Mouse (Mus musculus) inflammation-experienced regulatory T-cells, adult 16 weeks (primary cell): Measurements from ENCODE around the gene Cd302. TPM values are rescaled to one million over a fixed set of nuclear protein-coding genes. Genes with fewer than 3 reads are reported as not detected.

Experiments
- polyA plus RNA-seq: library from polyadenylated mRNA; unstranded; fragments of 100-300 nt; shearing (Covaris generic); gene quantifications from one replicate; pipeline ENCODE4 v1.2.1, GENCODE M21; 2017

The Cd302 gene
- polyA plus RNA-seq = 4.7 TPM

DNA sequence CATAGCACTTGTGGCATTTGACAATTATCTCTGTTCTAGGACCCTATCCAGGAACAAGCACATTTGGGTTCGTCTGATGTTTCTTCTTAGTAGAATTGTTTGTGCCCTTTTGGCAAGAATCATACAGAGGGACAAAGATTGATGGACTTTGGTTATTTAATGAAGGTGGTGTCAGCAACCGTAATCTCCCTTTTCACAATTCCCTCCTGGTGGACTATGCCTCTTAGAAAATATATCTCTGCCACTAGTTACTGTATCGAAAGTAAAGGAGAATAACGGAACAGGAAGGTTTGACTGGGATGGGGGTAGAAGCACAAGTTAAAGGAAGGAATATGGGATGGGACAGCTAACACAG lies at the start of gene Cd302:
Cd302 (minus strand) TSS at position 22 of the 355 bp plus-strand sequence.

DNA sequence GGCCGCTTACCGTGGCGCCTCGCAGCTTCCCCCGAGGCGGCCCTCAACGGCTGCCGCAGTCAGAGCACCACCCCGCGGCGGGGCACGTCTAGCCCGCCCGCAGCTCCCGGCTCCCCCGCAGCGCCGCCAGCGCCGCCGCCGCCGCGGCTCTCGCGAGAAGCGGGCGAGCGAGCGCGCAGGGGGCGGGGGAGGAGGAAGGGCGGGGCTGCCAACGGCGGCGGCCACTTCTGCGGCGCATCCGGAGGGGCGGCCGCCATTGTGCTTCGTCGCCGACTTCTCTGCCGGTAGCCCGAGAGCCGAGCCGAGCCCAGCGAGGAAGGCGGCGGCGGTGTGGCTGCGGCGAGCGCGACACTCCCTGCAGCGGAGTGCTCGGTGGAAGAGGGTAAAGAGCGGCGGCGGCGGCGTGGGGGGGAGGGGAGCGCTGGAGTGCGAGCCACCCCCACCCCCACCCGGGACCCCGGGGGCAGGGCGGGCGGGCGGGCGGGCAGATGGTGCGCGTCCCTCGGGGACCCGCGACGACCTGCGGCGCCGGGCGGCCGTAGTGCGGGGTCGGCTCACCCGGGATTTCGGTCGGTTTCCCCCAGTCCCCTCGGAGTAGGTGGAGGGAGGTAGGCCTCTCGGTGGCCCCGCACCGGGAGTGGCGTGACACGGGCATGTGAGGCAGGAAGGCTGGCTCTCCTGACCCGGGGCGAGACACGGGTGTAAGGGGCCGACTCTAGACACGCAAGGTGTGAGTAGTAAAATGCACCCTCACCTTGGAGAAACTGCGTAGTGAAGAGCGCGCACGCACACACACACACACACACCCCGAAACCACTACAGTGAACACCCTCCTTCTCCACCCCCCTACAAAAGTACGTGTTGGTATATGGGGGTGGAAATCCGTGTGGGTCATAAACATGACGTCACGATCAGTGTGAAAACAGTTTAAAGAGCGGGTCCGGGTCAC lies 74.3 kb downstream of the Cd302 start, which contains the start of the genes Baz2b and March7:
Baz2b (minus strand) TSS at position 137 of the 949 bp plus-strand sequence.
March7 (plus strand) TSS at position 185 of the 949 bp plus-strand sequence.

Other genes starting within 250 kb of the Cd302 start
- gene Baz2b, start 74.6 kb downstream of the Cd302 start, polyA plus RNA-seq = 30.7 TPM
- 113 TPM for gene March7, start 74.6 kb downstream of the Cd302 start, polyA plus RNA-seq
- 52.2 TPM for gene Ly75, start 98.8 kb upstream of the Cd302 start, polyA plus RNA-seq